Mouse (Mus musculus): ENCODE measurements at regions not wholly inside any gene's neighbourhood (a gene's known extent, or its start where the extent isn't known, plus 50 kb on each side); places are given as distances from the start of the nearest gene placed in this dataset.

- TF ChIP-seq CTCF (IDR thresholded peaks at IDR 0.05; ENCODE audit: low read depth) (no peak), EP300 (IDR thresholded peaks at IDR 0.05; ENCODE audit: low read depth) (no peak)
Measured at GRCm38 (mm10) chr10:39308535-39308934, 60.1 kb upstream of the Fyn start.
